Mouse (Mus musculus) thymus, postnatal 10 days (tissue): ENCODE results near the gene Depdc1a.
"Not testable (repeated sequence)": the region's sequence is repeated elsewhere in the genome, so short reads cannot be mapped to it uniquely, and the experiment has no call there.

Experiments used
- DNase-seq, 2 experiments: peaks; one replicate each; pipeline ENCODE4 v3.0.0; 2021; ENCODE audit warnings: low spot score in 2 of 2

The Depdc1a gene

GRCm38 (mm10) chr3:159495243-159495801 is at the start of gene Depdc1a:
Depdc1a (plus strand) TSS chr3:159495433.
- DNase-seq: peak; percentile 91

- no peak for DNase-seq
Measured at GRCm38 (mm10) chr3:159470059-159470458, 25.2 kb upstream of the Depdc1a start.

- no peak for DNase-seq
Measured at GRCm38 (mm10) chr3:159475465-159475864, 19.8 kb upstream of the Depdc1a start.

GRCm38 (mm10) chr3:159477250-159477962 is 17.8 kb upstream of the Depdc1a start:
- no peak for DNase-seq

GRCm38 (mm10) chr3:159494709-159495108 is 524 bp upstream of the Depdc1a start:
- DNase-seq: not testable (repeated sequence)

GRCm38 (mm10) chr3:159508899-159509298 is 13.7 kb downstream of the Depdc1a start:
- no peak for DNase-seq

- DNase-seq: no peak
Measured at GRCm38 (mm10) chr3:159528563-159528962, 33.3 kb downstream of the Depdc1a start.

- no peak for DNase-seq
Measured at GRCm38 (mm10) chr3:159548303-159548702, 53.1 kb downstream of the Depdc1a start.

- no peak for DNase-seq
Measured at GRCm38 (mm10) chr3:159550224-159550623, 55.0 kb downstream of the Depdc1a start.
